Mouse (Mus musculus): ENCODE data around the gene Ap1ar.

GRCm38 (mm10) chr3:127861340-127861739, 24.0 kb upstream of the Ap1ar start:
- TF ChIP-seq POLR2A (IDR thresholded peaks at IDR 0.05; ENCODE audit: extremely low read depth, insufficient read depth, low read length) (no peak), CTCF (IDR thresholded peaks at IDR 0.05; ENCODE audit: low read depth, low read length) (no peak)
